Mouse (Mus musculus): ENCODE measurements at regions not wholly inside any gene's neighbourhood (a gene's known extent, or its start where the extent isn't known, plus 50 kb on each side); places are given as distances from the start of the nearest gene placed in this dataset.

DNA sequence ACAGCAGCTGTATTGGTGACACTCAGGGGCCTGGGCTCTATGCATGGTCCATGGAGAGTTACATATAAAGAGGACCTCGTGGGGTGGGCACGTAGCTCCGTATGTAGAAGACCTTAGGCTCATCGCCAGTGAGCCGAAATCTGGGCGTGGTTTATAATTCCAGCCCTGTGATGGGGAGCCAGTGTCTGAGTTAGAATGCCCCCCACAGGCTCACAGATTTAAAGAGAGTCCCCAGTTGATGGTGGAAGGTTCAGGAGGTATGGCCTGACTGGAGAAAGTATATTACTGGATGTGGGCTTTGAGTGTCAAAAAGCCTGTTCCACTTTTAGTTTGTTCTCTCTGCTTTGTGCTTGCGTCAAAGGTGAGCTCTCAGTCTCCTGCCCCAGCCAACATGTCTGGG lies 54.8 kb downstream of the 1700122O11Rik start:
- Histone ChIP-seq H3K36me3 (ENCODE audit: control insufficient read depth, insufficient read depth) (no peaks in the 10 kb centered on the region), H3K4me2 (ENCODE audit: low read depth) (no peak overlapping the region), H3K79me2 (ENCODE audit: control insufficient read depth, insufficient read depth) (no peaks in the 10 kb centered on the region), H3K4me3 (no peak overlapping the region), H3ac (ENCODE audit: control insufficient read depth, insufficient read length) (no peak overlapping the region), H3K27me3 (ENCODE audit: control insufficient read depth, insufficient read depth, insufficient read length) (no peaks in the 10 kb centered on the region)
- no peak for TF ChIP-seq MYOG (IDR thresholded peaks at IDR 0.05; ENCODE audit: control insufficient read depth in 1 of 3, insufficient read depth in 1 of 3, insufficient read length in 2 of 3, low read depth in 2 of 3)
- TF ChIP-seq REST (IDR thresholded peaks at IDR 0.05; ENCODE audit: insufficient read depth, insufficient read length) = no peak
- no peak for TF ChIP-seq MAX (IDR thresholded peaks at IDR 0.05; ENCODE audit: low read depth)
- no peak for TF ChIP-seq USF1 (IDR thresholded peaks at IDR 0.05; ENCODE audit: low read depth)
- no peak for TF ChIP-seq MYOD1 (IDR thresholded peaks at IDR 0.05; ENCODE audit: control insufficient read depth in 1 of 3, insufficient read length in 2 of 3, low read depth in 2 of 3)
- no peak for TF ChIP-seq POLR2AphosphoS2 (IDR thresholded peaks at IDR 0.05; ENCODE audit: insufficient read length, low read depth)
- TF ChIP-seq SRF (IDR thresholded peaks at IDR 0.05; ENCODE audit: control insufficient read depth, insufficient read length, low read depth) = no peak
- no peak for TF ChIP-seq E2F4 (IDR thresholded peaks at IDR 0.05; ENCODE audit: insufficient read depth)
- no peak for TF ChIP-seq POLR2A (IDR thresholded peaks at IDR 0.05; ENCODE audit: insufficient read length, low read depth)

GRCm38 (mm10) chr17:47981556-47982027 lies 56.5 kb downstream of the 1700122O11Rik start:
- no peak for TF ChIP-seq SRF (IDR thresholded peaks at IDR 0.05; ENCODE audit: control insufficient read depth, insufficient read length, low read depth)
- Histone ChIP-seq H3K79me2 (ENCODE audit: control insufficient read depth, insufficient read depth) (no peaks in the 10 kb centered on the region), H3ac (ENCODE audit: control insufficient read depth, insufficient read length) (no peak overlapping the region), H3K36me3 (ENCODE audit: control insufficient read depth, insufficient read depth) (no peaks in the 10 kb centered on the region), H3K4me3 (no peak overlapping the region), H3K4me2 (ENCODE audit: low read depth) (no peak overlapping the region), H3K27me3 (ENCODE audit: control insufficient read depth, insufficient read depth, insufficient read length) (no peaks in the 10 kb centered on the region)

- no peaks in the 10 kb centered on the region for H3K79me2 ChIP-seq (ENCODE audit: control insufficient read depth, insufficient read depth)
- no peak overlapping the region for H3ac ChIP-seq (ENCODE audit: control insufficient read depth, insufficient read length)
- H3K36me3 ChIP-seq (ENCODE audit: control insufficient read depth, insufficient read depth) = no peaks in the 10 kb centered on the region
- H3K4me3 ChIP-seq = no peak overlapping the region
- H3K4me2 ChIP-seq (ENCODE audit: low read depth) = no peak overlapping the region
- TF ChIP-seq REST (IDR thresholded peaks at IDR 0.05; ENCODE audit: insufficient read depth, insufficient read length) (no peak), SRF (IDR thresholded peaks at IDR 0.05; ENCODE audit: control insufficient read depth, insufficient read length, low read depth) (no peak), E2F4 (IDR thresholded peaks at IDR 0.05; ENCODE audit: insufficient read depth) (no peak), TCF12 (IDR thresholded peaks at IDR 0.05; ENCODE audit: insufficient read depth, poor library complexity, severe bottlenecking) (no peak), MYOG (IDR thresholded peaks at IDR 0.05; ENCODE audit: control insufficient read depth in 1 of 3, insufficient read depth in 1 of 3, insufficient read length in 2 of 3, low read depth in 2 of 3) (no peak)
- no peaks in the 10 kb centered on the region for H3K27me3 ChIP-seq (ENCODE audit: control insufficient read depth, insufficient read depth, insufficient read length)
These were observed 54.8 kb upstream of the Foxp4 start for GRCm38 (mm10) chr17:47979266-47979665.

- Histone ChIP-seq H3K4me3 (no peak overlapping the region), H3ac (ENCODE audit: control insufficient read depth, insufficient read length) (no peak overlapping the region), H3K27me3 (ENCODE audit: control insufficient read depth, insufficient read depth, insufficient read length) (no peaks in the 10 kb centered on the region), H3K4me2 (ENCODE audit: low read depth) (no peak overlapping the region), H3K36me3 (ENCODE audit: control insufficient read depth, insufficient read depth) (no peaks in the 10 kb centered on the region), H3K79me2 (ENCODE audit: control insufficient read depth, insufficient read depth) (no peaks in the 10 kb centered on the region)
- TF ChIP-seq MYOD1 (IDR thresholded peaks at IDR 0.05; ENCODE audit: control insufficient read depth in 1 of 3, insufficient read length in 2 of 3, low read depth in 2 of 3) = no peak
- no peak for TF ChIP-seq SRF (IDR thresholded peaks at IDR 0.05; ENCODE audit: control insufficient read depth, insufficient read length, low read depth)
- TF ChIP-seq MAX (IDR thresholded peaks at IDR 0.05; ENCODE audit: low read depth) = no peak
- TF ChIP-seq POLR2A (IDR thresholded peaks at IDR 0.05; ENCODE audit: insufficient read length, low read depth) = no peak
- no peak for TF ChIP-seq TCF3 (IDR thresholded peaks at IDR 0.05; ENCODE audit: insufficient read length, low read depth)
- no peak for TF ChIP-seq E2F4 (IDR thresholded peaks at IDR 0.05; ENCODE audit: insufficient read depth)
- no peak for TF ChIP-seq TCF12 (IDR thresholded peaks at IDR 0.05; ENCODE audit: insufficient read depth, poor library complexity, severe bottlenecking)
- no peak for TF ChIP-seq MYOG (IDR thresholded peaks at IDR 0.05; ENCODE audit: control insufficient read depth in 1 of 3, insufficient read depth in 1 of 3, insufficient read length in 2 of 3, low read depth in 2 of 3)
- no peak for TF ChIP-seq USF1 (IDR thresholded peaks at IDR 0.05; ENCODE audit: low read depth)
- TF ChIP-seq REST (IDR thresholded peaks at IDR 0.05; ENCODE audit: insufficient read depth, insufficient read length) = no peak
- TF ChIP-seq POLR2AphosphoS2 (IDR thresholded peaks at IDR 0.05; ENCODE audit: insufficient read length, low read depth) = no peak
- TF ChIP-seq CEBPB (IDR thresholded peaks at IDR 0.05; ENCODE audit: insufficient read depth, poor library complexity, severe bottlenecking) = no peak
These were observed 54.1 kb upstream of the Foxp4 start for GRCm38 (mm10) chr17:47978404-47979030.

- Histone ChIP-seq H3K27me3 (ENCODE audit: control insufficient read depth, insufficient read depth, insufficient read length) (no peaks in the 10 kb centered on the region), H3K4me2 (ENCODE audit: low read depth) (no peak overlapping the region), H3K36me3 (ENCODE audit: control insufficient read depth, insufficient read depth) (no peaks in the 10 kb centered on the region), H3K79me2 (ENCODE audit: control insufficient read depth, insufficient read depth) (no peaks in the 10 kb centered on the region), H3ac (ENCODE audit: control insufficient read depth, insufficient read length) (no peak overlapping the region), H3K4me3 (no peak overlapping the region)
- no peak for TF ChIP-seq POLR2A (IDR thresholded peaks at IDR 0.05; ENCODE audit: insufficient read length, low read depth)
- TF ChIP-seq USF1 (IDR thresholded peaks at IDR 0.05; ENCODE audit: low read depth) = no peak
These were observed 53.6 kb upstream of the Foxp4 start for GRCm38 (mm10) chr17:47978001-47978400.
